Comparison of ENCODE assay signal across 8 mouse cellular contexts in genomic region chr1:97698956-97699570, GRCm38 (mm10). TPM values are rescaled to one million over a fixed set of nuclear protein-coding genes. Genes with fewer than 3 reads are reported as not detected.
DNase-seq lines count a peak whose midpoint lies in the region; ATAC-seq and TF ChIP-seq lines count a peak whose summit lies in the region.

No protein-coding gene starts in this region.

- H3K27me3 ChIP-seq in heart, embryonic 10.5 days (ENCODE audit: insufficient read depth, poor library complexity, severe bottlenecking), result no peaks in the 10 kb centered on the region
- no peaks in the 10 kb centered on the region for H3K27me3 ChIP-seq in forebrain, postnatal 0 days (ENCODE audit: insufficient read depth, low read length)
- H3K27me3 ChIP-seq in kidney, adult 2 months (replicated peaks; ENCODE audit: control insufficient read depth, insufficient read depth, low read length), result no peaks in the 10 kb centered on the region
- H3K27me3 ChIP-seq in midbrain, embryonic 14.5 days (ENCODE audit: control insufficient read depth, insufficient read depth, low read length), result no peaks in the 10 kb centered on the region

- no peaks in the 10 kb centered on the region for H3K36me3 ChIP-seq in heart, embryonic 10.5 days
- no peaks in the 10 kb centered on the region for H3K36me3 ChIP-seq in forebrain, postnatal 0 days (ENCODE audit: insufficient read depth)
- no peaks in the 10 kb centered on the region for H3K36me3 ChIP-seq in kidney, adult 2 months (ENCODE audit: control insufficient read depth, insufficient read depth, low read length)
- H3K36me3 ChIP-seq in midbrain, embryonic 14.5 days (ENCODE audit: control insufficient read depth, insufficient read depth, low read length), result no peaks in the 10 kb centered on the region

- peaks cover 9% of the 10 kb centered on the region for H3K4me1 ChIP-seq in heart, embryonic 10.5 days
- H3K4me1 ChIP-seq in forebrain, postnatal 0 days (ENCODE audit: insufficient read depth), result no peaks in the 10 kb centered on the region
- H3K4me1 ChIP-seq in kidney, adult 2 months (ENCODE audit: control insufficient read depth, insufficient read depth, low read length), result peaks cover 3% of the 10 kb centered on the region; the same call in 1 of the 2 replicates
- H3K4me1 ChIP-seq in midbrain, embryonic 14.5 days (ENCODE audit: control insufficient read depth, insufficient read depth, low read length), result no peaks in the 10 kb centered on the region

- ATAC-seq in forebrain, postnatal 0 days, result peak; percentile 23; the same call in 1 of the 2 replicates
- ATAC-seq in midbrain, embryonic 14.5 days (ENCODE audit: low FRiP score, low TSS enrichment), result peak; percentile 53; the same call in 1 of the 2 replicates

- TF ChIP-seq POLR2A in kidney, adult 2 months (IDR thresholded peaks at IDR 0.05; ENCODE audit: low read depth, low read length), result no peak

- no peak overlapping the region for H3K4me2 ChIP-seq in forebrain, postnatal 0 days (ENCODE audit: low read depth)
- H3K4me2 ChIP-seq in midbrain, embryonic 14.5 days (ENCODE audit: low read length), result no peak overlapping the region

- 11% methylated on average over 11 of the region's 11 CpGs for WGBS in heart, embryonic 10.5 days
- 16% methylated on average over 11 of the region's 11 CpGs for WGBS in forebrain, postnatal 0 days
- 12% methylated on average over 11 of the region's 11 CpGs for WGBS in kidney, adult 2 months
- WGBS in midbrain, embryonic 14.5 days, result 14% methylated on average over 11 of the region's 11 CpGs

- DNase-seq in heart, embryonic 10.5 days (ENCODE audit: low spot score), result no peak
- DNase-seq in heart, adult 8-10 months (ENCODE audit: low spot score), result no peak
- no peak for DNase-seq in forebrain, postnatal 0 days
- peak; percentile 37 for DNase-seq in kidney, adult 2 months
- DNase-seq in midbrain, embryonic 14.5 days, result no peak
- no peak for DNase-seq in MN1 (ENCODE audit: low spot score)
- DNase-seq in adrenal gland, adult 2 months, result no peak
- DNase-seq in urinary bladder, postnatal 14 days (ENCODE audit: low spot score), result no peak

- H3K4me3 ChIP-seq in heart, embryonic 10.5 days, result peak overlapping the region; percentile 35
- no peak overlapping the region for H3K4me3 ChIP-seq in forebrain, postnatal 0 days (ENCODE audit: low read depth, low read length)
- H3K4me3 ChIP-seq in kidney, adult 2 months (ENCODE audit: insufficient read depth, low read depth, low read length), result no peak overlapping the region
- no peak overlapping the region for H3K4me3 ChIP-seq in midbrain, embryonic 14.5 days (replicated peaks; ENCODE audit: low read depth, low read length)

- H3K9me3 ChIP-seq in heart, embryonic 10.5 days, result no peaks in the 10 kb centered on the region
- no peaks in the 10 kb centered on the region for H3K9me3 ChIP-seq in forebrain, postnatal 0 days (ENCODE audit: low read length)
- no peaks in the 10 kb centered on the region for H3K9me3 ChIP-seq in midbrain, embryonic 14.5 days (ENCODE audit: control insufficient read depth, low read length)

- H3K9ac ChIP-seq in forebrain, postnatal 0 days, result no peak overlapping the region
- no peak overlapping the region for H3K9ac ChIP-seq in midbrain, embryonic 14.5 days (replicated peaks; ENCODE audit: low read length)

- TF ChIP-seq CTCF in forebrain, postnatal 0 days (IDR thresholded peaks at IDR 0.05; ENCODE audit: low read depth), result no peak
- TF ChIP-seq CTCF in kidney, adult 2 months (conservative IDR thresholded peaks at IDR 0.05; ENCODE audit: insufficient read depth, insufficient read length, low read depth, low read length), result no peak

- peak overlapping the region; percentile 67; the same call in 1 of the 2 replicates for H3K27ac ChIP-seq in heart, embryonic 10.5 days
- H3K27ac ChIP-seq in forebrain, postnatal 0 days (ENCODE audit: low read depth, low read length), result no peak overlapping the region
- no peak overlapping the region for H3K27ac ChIP-seq in kidney, adult 2 months (ENCODE audit: insufficient read depth, low read depth, low read length)
- H3K27ac ChIP-seq in midbrain, embryonic 14.5 days (replicated peaks; ENCODE audit: low read depth, low read length), result no peak overlapping the region

RNA-seq across cellular contexts. Expression of gene D1Ertd622e, which starts 37.2 kb away (rescaled TPM):
- polyA plus RNA-seq in heart, embryonic 10.5 days (2016; fragmentation: Nextera tagmentation; extraction: Ambion mirVana), result 9.3 and 12.1 TPM in 2 replicates
- 1 to 10 TPM; 2.8 to 4.5 (median 3.8) TPM for total RNA-seq in heart, adult 8-10 months (2022)
- 30.1 and 48.7 TPM in 2 replicates for total RNA-seq in forebrain, postnatal 0 days (2014; rRNA removed)
- polyA plus RNA-seq in forebrain, postnatal 0 days (2015; fragmentation: Nextera tagmentation; extraction: Ambion mirVana), result 59.2 and 60.0 TPM in 2 replicates
- polyA plus RNA-seq in kidney, adult 2 months (2012; rRNA removed), result 21.2 and 22.8 TPM in 2 replicates
- polyA plus RNA-seq in midbrain, embryonic 14.5 days (2014; fragmentation: Nextera tagmentation; extraction: Ambion mirVana), result 60.7 and 67.5 TPM in 2 replicates
- 10 to 100 TPM; 14.3 to 15.2 TPM for total RNA-seq in adrenal gland, adult 2 months (2021)
- 4.1 and 4.2 TPM in 2 replicates for polyA plus RNA-seq in adrenal gland, adult 2 months (2012; rRNA removed)
